7 mouse cellular contexts compared by ENCODE assay signal in genomic region chr2:114011838-114012237, GRCm38 (mm10). TPM values are rescaled to one million over a fixed set of nuclear protein-coding genes. Genes with fewer than 3 reads are reported as not detected.
A peak's percentile ranks its signal among the peaks of the same experiment; 100 is the strongest.
DNase-seq lines count a peak whose midpoint lies in the region; ATAC-seq lines count a peak whose summit lies in the region.

No protein-coding gene starts in this region.

- no peak overlapping the region for H3K9ac ChIP-seq in embryonic facial prominence, embryonic 11.5 days (replicated peaks; ENCODE audit: low read length)

- peaks cover 24% of the 10 kb centered on the region for H3K27me3 ChIP-seq in embryonic facial prominence, embryonic 11.5 days (ENCODE audit: control insufficient read depth, insufficient read depth, low read length)

- H3K27ac ChIP-seq in embryonic facial prominence, embryonic 11.5 days (replicated peaks; ENCODE audit: low read depth, low read length): no peak overlapping the region

- H3K4me3 ChIP-seq in embryonic facial prominence, embryonic 11.5 days (ENCODE audit: low read depth, low read length): no peak overlapping the region

- H3K4me2 ChIP-seq in embryonic facial prominence, embryonic 11.5 days (ENCODE audit: low read depth, low read length): no peak overlapping the region

- H3K36me3 ChIP-seq in embryonic facial prominence, embryonic 11.5 days (replicated peaks; ENCODE audit: control insufficient read depth, insufficient read depth, low read depth, low read length): no peaks in the 10 kb centered on the region

- ATAC-seq in embryonic facial prominence, embryonic 11.5 days (replicated peaks; ENCODE audit: insufficient number of reproducible peaks, low FRiP score, low TSS enrichment, low read depth): no peak
- no peak for ATAC-seq in inflammation-experienced regulatory T-cells, adult 6 months
- no peak for ATAC-seq in frontal cortex, adult (ENCODE audit: low TSS enrichment)

- H3K9me3 ChIP-seq in embryonic facial prominence, embryonic 11.5 days (replicated peaks; ENCODE audit: control insufficient read depth, low read length): no peaks in the 10 kb centered on the region

- peak; percentile 60 for DNase-seq in 3T3-L1 (ENCODE audit: low read depth, low spot score)
- peak; percentile 26 for DNase-seq in A20 (ENCODE audit: low read depth, low spot score)
- peak; percentile 86 for DNase-seq in embryonic facial prominence, embryonic 11.5 days (ENCODE audit: low spot score)
- DNase-seq in kidney, postnatal 14 days: peak; percentile 54
- peak; percentile 61 for DNase-seq in neural tube, embryonic 10.5 days (ENCODE audit: extremely low spot score, low spot score)

- H3K4me1 ChIP-seq in embryonic facial prominence, embryonic 11.5 days (ENCODE audit: control insufficient read depth, insufficient read depth, low read length): peaks cover 6% of the 10 kb centered on the region; the same call in 1 of the 2 replicates

- 49% methylated on average over 4 of the region's 4 CpGs for WGBS in embryonic facial prominence, embryonic 11.5 days

RNA-seq across cellular contexts. Expression of gene Gjd2, which starts 1.6 kb away (rescaled TPM):
- 0.10 and 0.17 TPM in 2 replicates for polyA plus RNA-seq in embryonic facial prominence, embryonic 11.5 days (2014; fragmentation: Nextera tagmentation; extraction: Ambion mirVana)
- not detected for polyA plus RNA-seq in inflammation-experienced regulatory T-cells, adult 6 months (2017; shearing (Covaris generic))

RNA-seq across cellular contexts. Expression of gene Actc1, which starts 41.5 kb away (rescaled TPM):
- 57.3 and 116 TPM in 2 replicates for polyA plus RNA-seq in embryonic facial prominence, embryonic 11.5 days (2014; fragmentation: Nextera tagmentation; extraction: Ambion mirVana)
- not detected for polyA plus RNA-seq in inflammation-experienced regulatory T-cells, adult 6 months (2017; shearing (Covaris generic))

Comparison
In these comparisons a context has a peak if more than half of its experiments do, and no peak if none do; other contexts are left out.
1. DNase-seq: peak in every context shown above with its lines; median percentile 86 in embryonic facial prominence, embryonic 11.5 days; 61 in neural tube, embryonic 10.5 days; 60 in 3T3-L1; 54 in kidney, postnatal 14 days; 26 in A20.
2. RNA of gene Actc1, which starts 41.5 kb away (polyA plus RNA-seq): 57.3 to 116 TPM in embryonic facial prominence, embryonic 11.5 days; not detected in inflammation-experienced regulatory T-cells, adult 6 months; every median in the first group is over 10 times any median in the second.